Mouse (Mus musculus) hindbrain, embryonic 13.5 days (tissue): ENCODE data around the gene 9430097D07Rik. TPM values are rescaled to one million over a fixed set of nuclear protein-coding genes. Genes with fewer than 3 reads are reported as not detected.

Source experiments
- polyA plus RNA-seq: library from polyadenylated mRNA; unstranded; fragments of >200 nt; fragmentation: Nextera tagmentation; extraction: Ambion mirVana; gene quantifications from 2 replicates; pipeline ENCODE4 v1.2.1, GENCODE M21; 2015

9430097D07Rik gene
- polyA plus RNA-seq, 1 experiment from 2014 or later: 0.56 TPM

Other genes starting within 250 kb of the 9430097D07Rik start
- gene Ciz1, start 223.4 kb downstream of the 9430097D07Rik start, polyA plus RNA-seq: 52.4 and 53.7 TPM in 2 replicates
- 42.7 and 44.3 TPM in 2 replicates for gene Dnm1, start 222.3 kb downstream of the 9430097D07Rik start, polyA plus RNA-seq
- gene 1110008P14Rik, start 193.7 kb downstream of the 9430097D07Rik start, polyA plus RNA-seq: 103 and 108 TPM in 2 replicates
- 1.0 TPM in 1 of 2 replicates, not detected in the other for gene Lcn2, start 187.4 kb downstream of the 9430097D07Rik start, polyA plus RNA-seq
- gene Ptges2, start 179.8 kb downstream of the 9430097D07Rik start, polyA plus RNA-seq: 41.2 and 41.3 TPM in 2 replicates
- gene Naif1, start 125.2 kb downstream of the 9430097D07Rik start, polyA plus RNA-seq: 5.1 and 5.9 TPM in 2 replicates
- 46.2 and 50.1 TPM in 2 replicates for gene Slc25a25, start 124.2 kb downstream of the 9430097D07Rik start, polyA plus RNA-seq
- gene Fam102a, start 40.4 kb downstream of the 9430097D07Rik start, polyA plus RNA-seq: 7.0 and 7.1 TPM in 2 replicates
- gene Dpm2, start 4.8 kb downstream of the 9430097D07Rik start, polyA plus RNA-seq: 142 and 145 TPM in 2 replicates
- 9.0 and 9.6 TPM in 2 replicates for gene Pip5kl1, start 887 bp downstream of the 9430097D07Rik start, polyA plus RNA-seq
- 22.8 and 23.4 TPM in 2 replicates for gene St6galnac4, start 11.4 kb upstream of the 9430097D07Rik start, polyA plus RNA-seq
- gene St6galnac6, start 24.0 kb upstream of the 9430097D07Rik start, polyA plus RNA-seq: 13.1 and 13.5 TPM in 2 replicates
- 68.9 and 71.5 TPM in 2 replicates for gene Ak1, start 46.1 kb upstream of the 9430097D07Rik start, polyA plus RNA-seq
- gene Eng, start 70.9 kb upstream of the 9430097D07Rik start, polyA plus RNA-seq: 29.0 and 29.2 TPM in 2 replicates
- 14.5 and 16.4 TPM in 2 replicates for gene Fpgs, start 128.5 kb upstream of the 9430097D07Rik start, polyA plus RNA-seq
- gene Cdk9, start 137.4 kb upstream of the 9430097D07Rik start, polyA plus RNA-seq: 74.9 and 81.9 TPM in 2 replicates
- 41.8 and 50.5 TPM in 2 replicates for gene Sh2d3c, start 145.4 kb upstream of the 9430097D07Rik start, polyA plus RNA-seq
- gene 6330409D20Rik, start 165.3 kb upstream of the 9430097D07Rik start, polyA plus RNA-seq: 3.3 and 3.7 TPM in 2 replicates
- gene Tor2a, start 181.6 kb upstream of the 9430097D07Rik start, polyA plus RNA-seq: 54.2 and 54.4 TPM in 2 replicates
- gene Ttc16, start 199.9 kb upstream of the 9430097D07Rik start, polyA plus RNA-seq: 0.56 and 1.8 TPM in 2 replicates
- 4.5 and 5.1 TPM in 2 replicates for gene Ptrh1, start 200.1 kb upstream of the 9430097D07Rik start, polyA plus RNA-seq
- 1.0 and 1.5 TPM in 2 replicates for gene Cfap157, start 208.7 kb upstream of the 9430097D07Rik start, polyA plus RNA-seq